Mouse (Mus musculus) myocyte (in vitro differentiated cells): Measurements from ENCODE around the gene Asxl1.

ENCODE experiments used
- MAX ChIP-seq: IDR thresholded peaks from one replicate; pipeline ENCODE4 v1.6.1; 2011; ENCODE audit warnings: low read depth, mild to moderate bottlenecking, control low read depth
- MYOG ChIP-seq, 3 experiments: IDR thresholded peaks; one replicate each; pipeline ENCODE4 v1.6.1; 2011; ENCODE audit warnings: control low read depth in 2 of 3, low read depth in 2 of 3, mild to moderate bottlenecking in 2 of 3; ENCODE audit not compliant: insufficient read length in 2 of 3, control insufficient read depth in 1 of 3, insufficient read depth in 1 of 3
- POLR2A ChIP-seq: IDR thresholded peaks from one replicate; pipeline ENCODE4 v1.6.1; 2011; ENCODE audit warnings: low read depth, mild to moderate bottlenecking, control low read depth, moderate library complexity; ENCODE audit not compliant: insufficient read length
- USF1 ChIP-seq: IDR thresholded peaks from one replicate; pipeline ENCODE4 v1.6.1; 2011; ENCODE audit warnings: low read depth, mild to moderate bottlenecking, control low read depth, moderate library complexity

GRCm38 (mm10) chr2:153298863-153299262 is 46.8 kb upstream of the Asxl1 start:
- TF ChIP-seq POLR2A = no peak
- no peak for TF ChIP-seq MYOG (IDR thresholded peaks at IDR 0.05; ENCODE audit: control insufficient read depth in 1 of 3, insufficient read depth in 1 of 3, insufficient read length in 2 of 3, low read depth in 2 of 3)
- no peak for TF ChIP-seq MAX
- no peak for TF ChIP-seq USF1
